Mouse (Mus musculus) lung, postnatal 0 days (tissue): ENCODE data around the gene Pgpep1l. TPM values are rescaled to one million over a fixed set of nuclear protein-coding genes. Genes with fewer than 3 reads are reported as not detected.

Experiments
- ATAC-seq: fragments of 200-750 bp; cut with Nextera tagmentation; 2 replicates; pipeline ENCODE4 v1.8.0; 2017; ENCODE audit warnings: moderate library complexity
- DNase-seq: peaks from one replicate; pipeline ENCODE4 v3.0.0-alpha.2; 2016; ENCODE audit warnings: low spot score
- H3K27ac ChIP-seq: fragments of 300-500 bp; sonication (generic); 2 replicates; pipeline ENCODE4 v1.5.1; 2014; ENCODE audit warnings: antibody characterized with exemption, mild to moderate bottlenecking, low read length, mixed read lengths
- H3K27me3 ChIP-seq: fragments of 300-500 bp; sonication (generic); replicated peaks from 2 replicates; pipeline ENCODE4 v1.6.1; 2014; ENCODE audit warnings: low read length, mixed read lengths; ENCODE audit not compliant: insufficient read depth
- H3K36me3 ChIP-seq: fragments of 300-500 bp; sonication (generic); 2 replicates; pipeline ENCODE4 v1.6.1; 2014; ENCODE audit warnings: low read length, mixed read lengths; ENCODE audit not compliant: insufficient read depth
- H3K4me1 ChIP-seq: fragments of 300-500 bp; sonication (generic); 2 replicates; pipeline ENCODE4 v1.6.1; 2014; ENCODE audit warnings: antibody characterized with exemption, low read depth, low read length, mixed read lengths; ENCODE audit not compliant: insufficient read depth
- H3K4me2 ChIP-seq: fragments of 300-500 bp; sonication (generic); replicated peaks from 2 replicates; pipeline ENCODE4 v1.6.1; 2014; ENCODE audit warnings: low read depth, mild to moderate bottlenecking, low read length, moderate library complexity, mixed read lengths
- H3K4me3 ChIP-seq: fragments of 300-500 bp; sonication (generic); 2 replicates; pipeline ENCODE4 v1.5.1; 2014; ENCODE audit warnings: low read depth, low read length
- H3K9ac ChIP-seq: fragments of 300-500 bp; sonication (generic); replicated peaks from 2 replicates; pipeline ENCODE4 v1.6.1; 2014; ENCODE audit warnings: low read depth, mild to moderate bottlenecking
- H3K9me3 ChIP-seq: fragments of 300-500 bp; sonication (generic); 2 replicates; pipeline ENCODE4 v1.6.1; 2016; ENCODE audit warnings: low read length, mixed read lengths
- CTCF ChIP-seq: IDR thresholded peaks from 2 replicates; pipeline ENCODE4 v1.5.1; 2016; ENCODE audit warnings: antibody characterized with exemption, mild to moderate bottlenecking
- EP300 ChIP-seq: IDR thresholded peaks from 2 replicates; pipeline ENCODE4 v1.6.1; 2016; ENCODE audit warnings: antibody characterized with exemption, mild to moderate bottlenecking, control low read depth
- WGBS: fragments of 180-500 bp; shearing (Covaris S2); extraction: QIAGEN DNeasy Blood & Tissue Kit; methylation state at CpG from one replicate; pipeline ENCODE4 v1.1.7; 2014; 5-methylcytosine and 5-hydroxymethylcytosine counted together
- polyA plus RNA-seq: library from polyadenylated mRNA; unstranded; fragments of >200 nt; fragmentation: Nextera tagmentation; extraction: Ambion mirVana; gene quantifications from 2 replicates; pipeline ENCODE4 v1.2.1, GENCODE M21; 2015

Gene Pgpep1l
- polyA plus RNA-seq, 1 experiment from 2014 or later, result not detected

GRCm38 (mm10) chr7:68274951-68275350 is 10.9 kb upstream of the Pgpep1l start:
- DNase-seq (no peak), ATAC-seq (no peak)
- no peak overlapping the region for H3K4me3 ChIP-seq
- no peak overlapping the region for H3K27ac ChIP-seq
- no peaks in the 10 kb centered on the region for H3K9me3 ChIP-seq
- no peak overlapping the region for H3K4me2 ChIP-seq
- no peaks in the 10 kb centered on the region; the same call in 1 of the 2 replicates for H3K4me1 ChIP-seq
- no peaks in the 10 kb centered on the region for H3K36me3 ChIP-seq
- H3K9ac ChIP-seq, result no peak overlapping the region
- TF ChIP-seq CTCF (no peak), EP300 (no peak)
- no peaks in the 10 kb centered on the region for H3K27me3 ChIP-seq
- WGBS, result 55% methylated on average over 9 of the region's 9 CpGs

GRCm38 (mm10) chr7:68274218-68274617 is 10.2 kb upstream of the Pgpep1l start:
- no peak overlapping the region for H3K27ac ChIP-seq
- H3K4me1 ChIP-seq, result no peaks in the 10 kb centered on the region; the same call in 1 of the 2 replicates
- H3K36me3 ChIP-seq, result no peaks in the 10 kb centered on the region
- no peaks in the 10 kb centered on the region for H3K27me3 ChIP-seq
- no peaks in the 10 kb centered on the region for H3K9me3 ChIP-seq
- ATAC-seq (no peak), DNase-seq (no peak)
- H3K4me2 ChIP-seq, result no peak overlapping the region
- no peak overlapping the region for H3K9ac ChIP-seq
- 73% methylated on average over 2 of the region's 2 CpGs for WGBS
- H3K4me3 ChIP-seq, result no peak overlapping the region
- TF ChIP-seq EP300, result no peak
- TF ChIP-seq CTCF, result no peak

- no peak within 1 kb of the TSS for H3K4me2 ChIP-seq
- no peak for ATAC-seq
- no peak within 1 kb of the TSS for H3K27ac ChIP-seq
- H3K9ac ChIP-seq, result no peak within 1 kb of the TSS
- H3K4me3 ChIP-seq, result no peak within 1 kb of the TSS
- H3K4me1 ChIP-seq, result no peaks in the 10 kb centered on the region; the same call in 1 of the 2 replicates
- TF ChIP-seq CTCF, result no peak
- no peak for TF ChIP-seq EP300
- no peak for DNase-seq
- H3K27me3 ChIP-seq, result no peaks in the 10 kb centered on the region
- no peaks in the 10 kb centered on the region for H3K9me3 ChIP-seq
- no peaks in the 10 kb centered on the region for H3K36me3 ChIP-seq
These were observed 9.5 kb upstream of the Pgpep1l start, which contains the start of gene Fam169b for GRCm38 (mm10) chr7:68273515-68273914. Fam169b (plus strand) TSS chr7:68273839.

GRCm38 (mm10) chr7:68272607-68273006 is 8.6 kb upstream of the Pgpep1l start:
- Histone ChIP-seq H3K36me3 (no peaks in the 10 kb centered on the region), H3K9ac (no peak overlapping the region), H3K4me2 (no peak overlapping the region), H3K27ac (no peak overlapping the region), H3K4me3 (no peak overlapping the region), H3K4me1 (no peaks in the 10 kb centered on the region; the same call in 1 of the 2 replicates), H3K9me3 (no peaks in the 10 kb centered on the region), H3K27me3 (no peaks in the 10 kb centered on the region)
- ATAC-seq (no peak), DNase-seq (no peak)
- 91% methylated on average over 10 of the region's 10 CpGs for WGBS
- TF ChIP-seq EP300 (no peak), CTCF (no peak)

GRCm38 (mm10) chr7:68271816-68272215 is 7.8 kb upstream of the Pgpep1l start:
- DNase-seq, result no peak
- Histone ChIP-seq H3K36me3 (no peaks in the 10 kb centered on the region), H3K4me3 (no peak overlapping the region), H3K27me3 (no peaks in the 10 kb centered on the region), H3K4me1 (no peaks in the 10 kb centered on the region; the same call in 1 of the 2 replicates), H3K27ac (no peak overlapping the region), H3K4me2 (no peak overlapping the region), H3K9me3 (no peaks in the 10 kb centered on the region), H3K9ac (no peak overlapping the region)
- no peak for TF ChIP-seq EP300
- no peak for TF ChIP-seq CTCF
- ATAC-seq, result no peak
- WGBS, result 87% methylated on average over 6 of the region's 6 CpGs

GRCm38 (mm10) chr7:68270551-68270950 is 6.5 kb upstream of the Pgpep1l start:
- DNase-seq, result peak; percentile 72
- no peak overlapping the region for H3K9ac ChIP-seq
- H3K4me2 ChIP-seq, result no peak overlapping the region
- H3K4me1 ChIP-seq, result no peaks in the 10 kb centered on the region
- no peaks in the 10 kb centered on the region for H3K36me3 ChIP-seq
- no peak overlapping the region for H3K27ac ChIP-seq
- ATAC-seq, result peak; percentile 69
- no peak overlapping the region for H3K4me3 ChIP-seq
- WGBS, result 23% methylated on average over 4 of the region's 4 CpGs
- H3K27me3 ChIP-seq, result no peaks in the 10 kb centered on the region
- TF ChIP-seq CTCF (no peak), EP300 (0 out of 2 replicates have a peak, but pooled peaks have one; percentile 10)
- H3K9me3 ChIP-seq, result no peaks in the 10 kb centered on the region

- Histone ChIP-seq H3K4me3 (no peak overlapping the region), H3K9me3 (no peaks in the 10 kb centered on the region), H3K27ac (no peak overlapping the region), H3K4me2 (no peak overlapping the region), H3K9ac (no peak overlapping the region), H3K27me3 (no peaks in the 10 kb centered on the region), H3K36me3 (no peaks in the 10 kb centered on the region), H3K4me1 (peaks cover 9% of the 10 kb centered on the region)
- DNase-seq (peak; percentile 35), ATAC-seq (no peak)
- TF ChIP-seq EP300 (no peak), CTCF (no peak)
- WGBS, result 11% methylated on average over 6 of the region's 6 CpGs
These were observed 2.7 kb upstream of the Pgpep1l start for GRCm38 (mm10) chr7:68266691-68267090.
